Mouse (Mus musculus) frontal cortex, postnatal 14 days (tissue): ENCODE measurements around the gene Slbp.
A peak's percentile ranks its signal among the peaks of the same experiment; 100 is the strongest.

Experiments used
- DNase-seq, 2 experiments: peaks; one replicate each; pipeline ENCODE4 v3.0.0; 2022; ENCODE audit warnings: low spot score in 2 of 2

The Slbp gene

GRCm38 (mm10) chr5:33651921-33652782, at the start of gene Slbp:
TSS of gene Slbp (minus strand) at chr5:33652574.
- DNase-seq, result peak; percentile 93

GRCm38 (mm10) chr5:33701832-33702231, 49.5 kb upstream of the Slbp start:
- DNase-seq, result no peak

- no peak for DNase-seq
These were observed 47.6 kb upstream of the Slbp start for GRCm38 (mm10) chr5:33700010-33700409.

GRCm38 (mm10) chr5:33698669-33699068, 46.3 kb upstream of the Slbp start:
- no peak for DNase-seq

GRCm38 (mm10) chr5:33697947-33698512, 45.7 kb upstream of the Slbp start:
- DNase-seq, result peak in 1 of 2 experiments; percentile 53

- no peak for DNase-seq
These were observed 45.2 kb upstream of the Slbp start for GRCm38 (mm10) chr5:33697534-33697933.

- no peak for DNase-seq
These were observed 44.1 kb upstream of the Slbp start for GRCm38 (mm10) chr5:33696430-33696829.

- DNase-seq, result no peak
These were observed 43.3 kb upstream of the Slbp start for GRCm38 (mm10) chr5:33695718-33696121.

GRCm38 (mm10) chr5:33694848-33695717, 42.7 kb upstream of the Slbp start:
- peak; percentile 25 to 48 for DNase-seq

- DNase-seq, result no peak
These were observed 42.1 kb upstream of the Slbp start for GRCm38 (mm10) chr5:33694461-33694847.

- DNase-seq, result no peak
These were observed 40.0 kb upstream of the Slbp start for GRCm38 (mm10) chr5:33692393-33692792.

- no peak for DNase-seq
These were observed 37.7 kb upstream of the Slbp start for GRCm38 (mm10) chr5:33689852-33690645.

GRCm38 (mm10) chr5:33689221-33689844, 37.0 kb upstream of the Slbp start:
- DNase-seq, result no peak

- DNase-seq, result no peak
These were observed 36.2 kb upstream of the Slbp start for GRCm38 (mm10) chr5:33688278-33689220.

- DNase-seq, result no peak
These were observed 34.8 kb upstream of the Slbp start for GRCm38 (mm10) chr5:33687142-33687541.

- DNase-seq, result no peak
These were observed 32.6 kb upstream of the Slbp start for GRCm38 (mm10) chr5:33684932-33685331.

GRCm38 (mm10) chr5:33683897-33684652, 31.7 kb upstream of the Slbp start:
- DNase-seq, result no peak

- no peak for DNase-seq
These were observed 30.6 kb upstream of the Slbp start for GRCm38 (mm10) chr5:33682963-33683362.
